Mouse (Mus musculus) fibroblast of lung, adult 2 months (primary cell): ENCODE results near the gene Plxnb2.
A peak's percentile ranks its signal among the peaks of the same experiment; 100 is the strongest.

Experiments
- DNase-seq: peaks from one replicate; pipeline ENCODE4 v3.0.0-alpha.2; 2011; ENCODE audit warnings: low read depth

Gene Plxnb2

DNA sequence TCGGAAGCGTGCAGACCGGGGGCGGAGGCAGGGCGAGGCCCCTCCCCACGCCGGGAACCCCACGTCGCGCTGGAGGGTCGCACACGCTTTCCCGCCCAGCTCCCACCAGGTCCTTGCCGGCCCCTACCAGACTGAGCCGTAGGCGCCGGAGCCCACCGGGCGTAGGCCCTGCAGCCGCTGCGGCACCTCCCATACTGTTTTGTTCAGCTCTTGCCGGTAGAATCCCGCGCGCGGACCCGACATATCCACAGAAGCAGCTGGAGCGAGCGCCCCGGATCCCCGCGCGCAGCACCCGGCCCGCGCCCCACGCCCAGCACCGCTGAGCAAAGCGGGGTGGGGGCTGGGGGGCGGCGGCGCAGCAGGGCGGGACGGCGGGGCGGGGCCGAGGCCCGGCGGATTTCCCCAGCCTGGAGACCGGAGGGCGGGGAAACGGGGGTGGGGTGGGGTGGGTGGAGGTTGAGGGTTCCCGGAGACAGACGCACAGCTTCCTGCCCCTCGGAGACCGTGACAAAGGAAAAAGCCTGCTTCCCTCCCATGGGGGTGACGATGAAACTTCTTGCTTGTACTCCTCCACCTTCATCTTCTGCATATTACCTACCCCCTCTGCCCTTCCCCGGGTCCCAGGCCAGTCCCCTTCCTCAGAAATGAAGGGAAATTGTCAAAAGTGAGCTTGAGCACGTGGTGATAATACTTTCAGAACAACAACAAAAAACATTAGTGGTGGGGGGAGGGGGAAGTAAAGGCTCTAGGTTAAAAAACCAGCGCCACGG, 31.1 kb downstream of the Plxnb2 start, which contains the start of gene Mapk11:
Gene Mapk11 (minus strand): TSS at position 358 of the 770 bp plus-strand sequence.
- DNase-seq: no peak

- no peak for DNase-seq
These were observed 31.9 kb downstream of the Plxnb2 start for GRCm38 (mm10) chr15:89148496-89149270.

DNA sequence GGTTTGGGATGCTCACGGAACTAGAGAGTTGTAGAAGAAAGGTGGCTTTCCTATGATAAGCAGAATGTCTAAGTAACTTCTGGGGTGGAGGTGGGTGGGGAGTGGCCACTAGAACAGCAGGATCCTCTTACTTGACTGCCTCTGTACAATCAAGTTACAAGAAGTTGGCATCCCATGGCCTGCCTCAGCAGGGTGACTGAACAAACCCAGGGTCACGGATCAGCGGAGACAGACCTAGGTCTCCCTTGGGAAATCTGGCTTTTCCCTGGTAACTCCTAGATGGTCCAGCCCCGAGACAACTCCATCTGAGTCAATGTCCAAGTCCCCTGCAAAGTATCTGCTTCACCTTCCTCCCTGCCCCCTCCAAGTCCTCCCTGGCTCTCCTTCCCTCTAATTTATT, 32.7 kb downstream of the Plxnb2 start:
- no peak for DNase-seq

- DNase-seq: no peak
These were observed 33.1 kb downstream of the Plxnb2 start for GRCm38 (mm10) chr15:89147456-89147855.

DNA sequence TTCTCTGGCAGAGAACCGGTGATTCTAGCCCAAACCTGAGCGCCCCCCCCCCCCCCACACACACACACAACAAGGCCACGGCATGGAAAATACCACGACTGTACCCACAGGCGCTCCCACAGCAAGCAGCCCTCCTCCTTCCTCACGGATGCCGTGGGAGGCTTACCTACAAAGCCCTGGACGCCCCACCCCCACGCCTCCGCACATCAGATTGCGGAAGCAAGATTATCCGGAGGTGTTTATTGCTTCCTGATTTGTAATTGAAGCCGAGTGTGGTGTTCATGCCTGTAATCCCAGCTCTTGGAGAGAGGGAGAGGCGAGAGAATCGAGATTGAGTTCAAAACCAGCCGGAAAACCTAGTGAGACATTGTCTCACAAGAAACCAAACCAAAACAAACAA, 33.6 kb downstream of the Plxnb2 start:
- no peak for DNase-seq

DNA sequence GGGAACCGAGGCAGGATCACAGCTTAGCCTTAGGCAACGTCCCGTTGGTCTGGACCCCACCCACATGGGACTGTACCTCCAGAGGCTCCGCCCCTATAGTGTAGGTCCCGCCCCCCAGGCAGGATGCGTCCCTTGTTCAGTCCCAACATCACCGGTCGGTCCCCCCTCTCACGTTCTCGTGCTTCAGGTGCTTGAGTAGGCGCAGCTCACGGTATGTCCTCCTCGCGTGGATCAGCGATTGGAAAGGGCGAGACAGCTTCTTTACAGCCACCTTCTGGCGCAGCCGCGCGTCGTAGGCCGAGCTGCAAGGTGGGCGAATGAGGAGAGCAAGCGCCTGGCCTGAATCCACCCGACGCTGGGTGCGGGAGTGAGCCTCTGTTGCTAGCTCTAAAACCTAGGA, 34.1 kb downstream of the Plxnb2 start:
- no peak for DNase-seq

DNA sequence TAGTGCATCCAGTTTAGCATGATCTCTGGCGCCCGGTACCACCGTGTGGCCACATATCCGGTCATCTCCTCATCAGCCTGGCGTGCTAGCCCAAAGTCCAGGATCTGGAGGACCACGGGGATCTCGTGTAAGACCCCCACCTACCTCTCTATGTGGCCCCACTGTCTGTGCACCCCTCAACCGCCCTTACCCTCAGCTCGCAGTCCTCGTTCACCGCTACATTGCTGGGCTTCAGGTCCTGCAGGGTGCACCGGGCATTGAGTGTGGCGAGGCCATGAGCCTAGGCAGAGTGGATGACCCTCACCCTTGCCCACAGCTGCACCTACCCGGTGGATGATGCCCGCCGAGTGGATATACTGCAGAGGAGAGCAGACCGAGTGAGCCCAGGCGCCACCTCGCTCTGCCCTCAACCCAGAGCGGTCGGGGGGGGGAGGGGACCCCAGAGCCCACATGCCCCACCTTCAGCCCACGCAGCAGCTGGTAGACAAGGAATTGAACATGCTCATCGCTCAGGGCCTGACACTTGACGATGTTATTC, 34.7 kb downstream of the Plxnb2 start:
- DNase-seq: no peak

DNA sequence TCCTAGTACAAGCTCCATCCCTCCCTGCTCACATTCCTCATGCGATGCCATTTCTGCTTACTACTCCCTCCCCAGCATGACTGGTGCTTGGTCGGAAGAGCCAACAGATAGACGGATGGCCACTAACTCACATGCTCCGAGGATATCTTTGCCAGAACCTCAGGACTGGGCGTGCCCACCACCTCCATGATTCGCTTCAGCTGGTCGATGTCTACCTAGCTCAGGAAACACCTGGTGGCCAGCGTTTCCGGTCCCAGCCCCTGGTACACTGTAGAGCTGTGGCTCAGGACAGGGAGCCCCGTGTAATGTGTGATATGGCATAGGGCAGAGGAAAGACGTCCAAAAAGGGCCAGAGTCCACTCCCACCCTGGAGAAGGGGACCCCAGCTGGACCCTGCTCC, 35.6 kb downstream of the Plxnb2 start:
- no peak for DNase-seq

- DNase-seq: no peak
These were observed 37.5 kb downstream of the Plxnb2 start for GRCm38 (mm10) chr15:89143134-89143533.

DNA sequence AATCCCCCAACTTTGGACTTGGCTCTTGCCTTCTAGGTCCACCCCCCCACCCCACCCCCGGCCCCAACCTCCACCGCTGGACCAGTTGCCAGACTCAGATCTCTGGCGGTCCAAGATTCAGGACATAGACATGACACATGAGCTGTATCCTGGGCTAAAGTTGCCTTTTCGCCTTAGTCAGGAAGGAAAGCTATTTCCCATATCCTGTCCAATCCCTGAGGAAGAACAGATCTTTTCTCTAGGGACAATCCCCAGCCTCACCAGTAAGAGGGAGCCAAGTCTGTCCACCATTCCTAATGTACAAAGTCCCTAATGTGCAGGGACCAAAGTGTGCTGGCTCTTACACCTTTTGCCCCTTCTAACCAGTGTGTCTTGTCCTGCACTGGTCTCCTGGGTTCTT, 38.7 kb downstream of the Plxnb2 start:
- no peak for DNase-seq

- no peak for DNase-seq
These were observed 39.1 kb downstream of the Plxnb2 start for GRCm38 (mm10) chr15:89141443-89141842.

DNA sequence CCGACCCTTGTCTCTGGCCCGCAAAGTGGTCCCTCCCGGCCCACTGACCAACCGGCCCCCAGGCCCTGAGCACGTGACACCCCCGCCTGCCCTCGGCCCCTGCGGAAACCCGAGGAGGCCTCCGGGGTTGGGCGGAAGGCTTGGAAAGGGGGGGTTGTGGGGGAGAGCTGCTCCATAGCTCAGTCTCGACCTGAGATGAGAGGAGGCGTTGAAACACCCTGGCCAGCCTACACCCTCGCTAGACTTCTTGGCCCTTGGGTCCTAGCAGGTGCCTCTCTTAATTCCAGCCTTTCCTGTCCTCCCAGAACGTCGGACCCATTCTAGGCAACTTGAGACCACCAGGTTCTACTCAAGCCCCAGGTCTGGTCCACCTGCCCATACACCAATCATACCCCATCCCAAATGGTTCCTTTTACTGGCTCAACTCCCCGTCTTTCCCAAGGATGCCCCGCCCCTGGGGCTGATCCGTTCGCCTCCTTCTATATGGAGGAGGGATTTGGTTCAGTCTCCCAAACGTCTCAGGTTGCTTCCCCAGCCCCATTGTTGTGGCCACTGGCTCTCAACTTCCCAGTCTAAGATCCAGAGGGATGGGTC, 39.8 kb downstream of the Plxnb2 start, which contains the start of gene Mapk12:
Gene Mapk12 (minus strand): TSS at position 45 of the 594 bp plus-strand sequence.
- DNase-seq: no peak

DNA sequence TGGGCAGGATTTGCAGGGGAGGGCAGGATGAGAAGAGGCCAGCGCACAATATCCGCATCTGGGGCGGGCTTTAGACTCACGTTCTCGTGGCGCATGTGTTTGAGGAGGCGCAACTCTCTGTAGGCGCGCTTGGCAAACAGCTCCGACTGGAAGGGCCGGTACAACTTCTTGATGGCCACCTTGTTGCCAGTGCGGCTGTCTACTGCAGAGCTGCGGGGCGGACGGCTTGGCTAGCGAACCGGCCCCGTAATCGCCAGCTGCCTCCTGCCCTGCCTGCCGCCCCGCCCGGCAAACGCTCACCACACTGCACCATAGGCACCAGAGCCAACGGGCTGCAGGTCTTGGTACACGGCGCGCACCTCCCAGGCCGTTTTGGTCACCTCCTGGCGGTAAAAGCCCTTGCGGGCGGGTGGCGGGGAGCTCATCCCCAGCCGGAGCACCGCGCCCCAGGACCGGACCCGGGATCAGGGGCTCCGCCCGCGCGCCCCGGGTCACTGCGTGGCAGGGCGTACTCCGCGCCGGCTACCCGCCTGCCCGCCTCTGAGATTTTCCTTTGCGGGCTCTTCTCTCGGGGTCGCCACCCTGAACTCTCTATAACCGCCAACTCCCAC, 40.4 kb downstream of the Plxnb2 start:
- DNase-seq: no peak

GRCm38 (mm10) chr15:89138531-89138930, 42.1 kb downstream of the Plxnb2 start:
- no peak for DNase-seq

DNA sequence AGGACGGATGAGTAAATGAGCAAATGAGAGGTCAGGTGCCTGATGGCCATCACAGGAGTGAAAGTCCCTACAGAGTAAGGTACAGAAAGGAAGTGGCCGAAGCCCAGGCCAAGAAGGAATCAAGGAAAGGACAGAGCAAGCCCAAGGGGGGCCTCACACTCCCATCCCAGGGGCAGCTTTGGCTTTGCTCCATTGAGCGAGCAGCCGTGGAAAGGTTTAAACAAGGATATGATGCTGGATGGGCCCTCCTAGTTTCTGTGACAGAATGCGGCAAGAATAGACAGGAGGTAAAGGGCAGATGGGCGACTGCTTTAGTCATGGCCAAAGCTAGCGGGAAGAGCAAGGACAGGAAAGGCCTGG, 42.6 kb downstream of the Plxnb2 start:
- no peak for DNase-seq

DNA sequence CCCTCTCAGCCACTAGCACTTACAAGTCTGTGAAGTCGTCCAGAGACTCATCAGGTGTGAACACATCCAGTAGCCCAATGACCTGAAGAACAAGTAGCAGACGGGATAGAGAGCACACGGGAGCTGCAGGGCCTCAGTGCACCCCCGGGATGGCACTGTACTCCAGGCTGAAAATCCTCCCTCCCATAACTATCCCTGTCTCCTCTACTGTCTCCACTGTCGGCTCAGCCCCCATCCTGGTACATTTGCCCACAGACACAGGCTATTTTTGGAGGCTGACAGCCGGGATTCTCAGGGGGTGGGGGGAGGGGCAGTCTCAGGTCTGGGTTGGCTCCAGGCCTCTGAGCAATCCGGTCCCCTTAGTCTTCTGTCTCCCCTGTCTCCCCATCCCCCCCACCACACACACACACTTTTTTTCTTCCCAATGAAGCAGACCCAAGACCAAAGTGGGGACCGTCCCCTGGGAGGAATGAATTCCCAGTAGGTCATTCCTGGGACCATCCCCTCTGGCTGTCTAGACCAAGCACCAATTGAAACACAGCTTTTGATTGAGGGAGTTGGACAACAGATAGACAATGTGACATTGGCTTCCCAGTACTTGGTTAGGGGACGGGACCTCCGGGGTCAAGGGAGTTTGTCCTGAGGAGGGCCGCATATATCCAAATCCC, 43.1 kb downstream of the Plxnb2 start:
- DNase-seq: no peak

GRCm38 (mm10) chr15:89136461-89137155, 44.0 kb downstream of the Plxnb2 start:
- DNase-seq: no peak

GRCm38 (mm10) chr15:89131316-89131715, 49.3 kb downstream of the Plxnb2 start:
- DNase-seq: no peak

GRCm38 (mm10) chr15:89130245-89130644, 50.3 kb downstream of the Plxnb2 start:
- no peak for DNase-seq

- DNase-seq: peak; percentile 59
These were observed 51.9 kb downstream of the Plxnb2 start, which contains the start of gene Hdac10 for GRCm38 (mm10) chr15:89128382-89129350. Hdac10 (minus strand) TSS chr15:89128700.
